Mouse (Mus musculus) adipocyte (in vitro differentiated cells): ENCODE data around the gene Ltb4r1.

Experiments used
- DNase-seq: peaks from one replicate; pipeline ENCODE4 v3.0.0-alpha.2; 2016; ENCODE audit warnings: low spot score

Gene Ltb4r1

GRCm38 (mm10) chr14:55747051-55747847, 18.5 kb upstream of the Ltb4r1 start:
- no peak for DNase-seq

GRCm38 (mm10) chr14:55757566-55757965, 8.2 kb upstream of the Ltb4r1 start:
- no peak for DNase-seq

- peak; percentile 68 for DNase-seq
These were observed 7.4 kb upstream of the Ltb4r1 start, which contains the start of gene Cideb for GRCm38 (mm10) chr14:55758363-55758784. Gene Cideb (minus strand): TSS chr14:55758458.

GRCm38 (mm10) chr14:55760156-55760555, 5.6 kb upstream of the Ltb4r1 start:
- DNase-seq = peak; percentile 72

- DNase-seq = no peak
These were observed 4.6 kb upstream of the Ltb4r1 start, which contains the start of gene Ltb4r2 for GRCm38 (mm10) chr14:55761163-55761562. Gene Ltb4r2 (plus strand): TSS chr14:55761428.

- no peak for DNase-seq
These were observed 3.6 kb upstream of the Ltb4r1 start for GRCm38 (mm10) chr14:55762001-55762821.

GRCm38 (mm10) chr14:55763166-55763565, 2.6 kb upstream of the Ltb4r1 start:
- peak; percentile 35 for DNase-seq

- DNase-seq = no peak
These were observed 2.0 kb downstream of the Ltb4r1 start for GRCm38 (mm10) chr14:55767519-55768414.

GRCm38 (mm10) chr14:55768555-55768954, 2.8 kb downstream of the Ltb4r1 start:
- DNase-seq = no peak

GRCm38 (mm10) chr14:55769087-55769703, 3.4 kb downstream of the Ltb4r1 start:
- DNase-seq = no peak

GRCm38 (mm10) chr14:55776711-55777110, 10.9 kb downstream of the Ltb4r1 start:
- no peak for DNase-seq

GRCm38 (mm10) chr14:55777176-55777575, 11.4 kb downstream of the Ltb4r1 start:
- DNase-seq = no peak

GRCm38 (mm10) chr14:55777806-55778205, 12.0 kb downstream of the Ltb4r1 start:
- DNase-seq = no peak

GRCm38 (mm10) chr14:55778686-55779085, 12.9 kb downstream of the Ltb4r1 start:
- no peak for DNase-seq

GRCm38 (mm10) chr14:55779656-55780055, 13.9 kb downstream of the Ltb4r1 start:
- DNase-seq = no peak

GRCm38 (mm10) chr14:55780736-55781135, 15.0 kb downstream of the Ltb4r1 start:
- no peak for DNase-seq

- peak; percentile 83 for DNase-seq
These were observed 15.5 kb downstream of the Ltb4r1 start for GRCm38 (mm10) chr14:55781310-55781709.

- no peak for DNase-seq
These were observed 16.7 kb downstream of the Ltb4r1 start for GRCm38 (mm10) chr14:55782361-55782960.

GRCm38 (mm10) chr14:55783171-55783957, 17.6 kb downstream of the Ltb4r1 start:
- DNase-seq = peak; percentile 39

GRCm38 (mm10) chr14:55783958-55784235, 18.1 kb downstream of the Ltb4r1 start, which contains the start of gene Adcy4:
Gene Adcy4 (minus strand): TSS chr14:55784095.
- no peak for DNase-seq
